Mouse (Mus musculus) midbrain, embryonic 10.5 days (tissue): ENCODE results near the gene Vmn1r41. TPM values are rescaled to one million over a fixed set of nuclear protein-coding genes. Genes with fewer than 3 reads are reported as not detected.

Experiments
- DNase-seq: peaks from one replicate; pipeline ENCODE4 v3.0.0-alpha.2; 2017; ENCODE audit warnings: low spot score
- H3K27ac ChIP-seq: fragments of 300-500 bp; sonication (generic); replicated peaks from 2 replicates; pipeline ENCODE4 v1.5.1; 2016; ENCODE audit warnings: mild to moderate bottlenecking
- H3K27me3 ChIP-seq: fragments of 300-500 bp; sonication (generic); 2 replicates; pipeline ENCODE4 v1.6.1; 2016; ENCODE audit warnings: low read depth, mild to moderate bottlenecking; ENCODE audit not compliant: poor library complexity, severe bottlenecking
- H3K36me3 ChIP-seq: fragments of 300-500 bp; sonication (generic); 2 replicates; pipeline ENCODE4 v1.6.1; 2016; ENCODE audit warnings: mild to moderate bottlenecking, moderate library complexity
- H3K4me1 ChIP-seq: fragments of 300-500 bp; sonication (generic); 2 replicates; pipeline ENCODE4 v1.6.1; 2016
- H3K4me3 ChIP-seq: fragments of 300-500 bp; sonication (generic); 2 replicates; pipeline ENCODE4 v1.5.1; 2016; ENCODE audit warnings: mild to moderate bottlenecking, moderate library complexity
- H3K9me3 ChIP-seq: fragments of 300-500 bp; sonication (generic); replicated peaks from 2 replicates; pipeline ENCODE4 v1.6.1; 2016; ENCODE audit warnings: mild to moderate bottlenecking
- WGBS: fragments of 180-500 bp; shearing (Covaris S2); methylation state at CpG from one replicate; pipeline ENCODE4 v1.1.7; 2016; 5-methylcytosine and 5-hydroxymethylcytosine counted together
- polyA plus RNA-seq: library from polyadenylated mRNA; unstranded; fragments of >200 nt; fragmentation: Nextera tagmentation; extraction: Ambion mirVana; gene quantifications from 2 replicates; pipeline ENCODE4 v1.2.1, GENCODE M21; 2016

Gene Vmn1r41
- not detected in 2 replicates for polyA plus RNA-seq

GRCm38 (mm10) chr6:89740466-89740865, at the start of gene Vmn1r41:
Vmn1r41 (plus strand) TSS chr6:89740766.
- Histone ChIP-seq H3K4me1 (no peaks in the 10 kb centered on the region), H3K27ac (no peak within 1 kb of the TSS), H3K27me3 (no peaks in the 10 kb centered on the region), H3K36me3 (no peaks in the 10 kb centered on the region), H3K4me3 (no peak within 1 kb of the TSS), H3K9me3 (peaks cover 13% of the 10 kb centered on the region)
- DNase-seq: no peak

- 0 out of 2 replicates have a peak, but pooled peaks cover 4% of the 10 kb centered on the region for H3K9me3 ChIP-seq
- H3K4me3 ChIP-seq: no peak overlapping the region
- DNase-seq: no peak
- no peak overlapping the region for H3K27ac ChIP-seq
- no peaks in the 10 kb centered on the region for H3K36me3 ChIP-seq
- H3K27me3 ChIP-seq: no peaks in the 10 kb centered on the region
- 78% methylated on average over 2 of the region's 2 CpGs for WGBS
- no peaks in the 10 kb centered on the region for H3K4me1 ChIP-seq
Observed at GRCm38 (mm10) chr6:89706624-89707023, 33.9 kb upstream of the Vmn1r41 start.

GRCm38 (mm10) chr6:89707240-89707639, 33.3 kb upstream of the Vmn1r41 start, which contains the start of gene Vmn1r40:
Vmn1r40 (plus strand) TSS chr6:89707540.
- Histone ChIP-seq H3K27me3 (no peaks in the 10 kb centered on the region), H3K9me3 (0 out of 2 replicates have a peak, but pooled peaks cover 4% of the 10 kb centered on the region), H3K4me3 (no peak within 1 kb of the TSS), H3K4me1 (no peaks in the 10 kb centered on the region), H3K36me3 (no peaks in the 10 kb centered on the region), H3K27ac (no peak within 1 kb of the TSS)
- no peak for DNase-seq
- WGBS: 80% methylated on average over 4 of the region's 4 CpGs

- no peak overlapping the region for H3K27ac ChIP-seq
- H3K27me3 ChIP-seq: no peaks in the 10 kb centered on the region
- H3K36me3 ChIP-seq: no peaks in the 10 kb centered on the region
- no peak for DNase-seq
- no peaks in the 10 kb centered on the region for H3K4me1 ChIP-seq
- H3K9me3 ChIP-seq: no peaks in the 10 kb centered on the region
- no peak overlapping the region for H3K4me3 ChIP-seq
Observed at GRCm38 (mm10) chr6:89718051-89718450, 22.5 kb upstream of the Vmn1r41 start.

- H3K9me3 ChIP-seq: peaks cover 13% of the 10 kb centered on the region
- H3K27ac ChIP-seq: no peak overlapping the region
- H3K36me3 ChIP-seq: no peaks in the 10 kb centered on the region
- H3K4me1 ChIP-seq: no peaks in the 10 kb centered on the region
- no peak overlapping the region for H3K4me3 ChIP-seq
- no peaks in the 10 kb centered on the region for H3K27me3 ChIP-seq
- DNase-seq: no peak
Observed at GRCm38 (mm10) chr6:89742811-89743210, 2.2 kb downstream of the Vmn1r41 start.

GRCm38 (mm10) chr6:89790231-89790630, 49.7 kb downstream of the Vmn1r41 start:
- no peak for DNase-seq
- Histone ChIP-seq H3K27me3 (no peaks in the 10 kb centered on the region), H3K4me1 (no peaks in the 10 kb centered on the region), H3K36me3 (no peaks in the 10 kb centered on the region), H3K27ac (no peak overlapping the region), H3K9me3 (peaks cover 12% of the 10 kb centered on the region; the same call in 1 of the 2 replicates), H3K4me3 (no peak overlapping the region)

Other genes starting within 250 kb of the Vmn1r41 start
- gene Chchd6, start 145.1 kb upstream of the Vmn1r41 start, polyA plus RNA-seq: 91.4 and 106 TPM in 2 replicates
- gene Txnrd3, start 96.8 kb upstream of the Vmn1r41 start, polyA plus RNA-seq: 10.1 and 13.1 TPM in 2 replicates
- gene Vmn1r40, start 33.2 kb upstream of the Vmn1r41 start, polyA plus RNA-seq: not detected in 2 replicates
- not detected in 2 replicates for gene Vmn1r42, start 135.6 kb downstream of the Vmn1r41 start, polyA plus RNA-seq
- gene Vmn1r43, start 135.6 kb downstream of the Vmn1r41 start, polyA plus RNA-seq: not detected in 2 replicates
- gene Vmn1r44, start 142.9 kb downstream of the Vmn1r41 start, polyA plus RNA-seq: not detected in 2 replicates
- not detected in 2 replicates for gene Vmn1r45, start 199.8 kb downstream of the Vmn1r41 start, polyA plus RNA-seq
- gene Vmn1r46, start 228.5 kb downstream of the Vmn1r41 start, polyA plus RNA-seq: not detected in 2 replicates